Mouse (Mus musculus) lung, postnatal 14 days (tissue): ENCODE measurements around the gene Rabggtb.

ENCODE experiments used
- DNase-seq: peaks from one replicate; pipeline ENCODE4 v3.0.0; 2021

The Rabggtb gene

DNA sequence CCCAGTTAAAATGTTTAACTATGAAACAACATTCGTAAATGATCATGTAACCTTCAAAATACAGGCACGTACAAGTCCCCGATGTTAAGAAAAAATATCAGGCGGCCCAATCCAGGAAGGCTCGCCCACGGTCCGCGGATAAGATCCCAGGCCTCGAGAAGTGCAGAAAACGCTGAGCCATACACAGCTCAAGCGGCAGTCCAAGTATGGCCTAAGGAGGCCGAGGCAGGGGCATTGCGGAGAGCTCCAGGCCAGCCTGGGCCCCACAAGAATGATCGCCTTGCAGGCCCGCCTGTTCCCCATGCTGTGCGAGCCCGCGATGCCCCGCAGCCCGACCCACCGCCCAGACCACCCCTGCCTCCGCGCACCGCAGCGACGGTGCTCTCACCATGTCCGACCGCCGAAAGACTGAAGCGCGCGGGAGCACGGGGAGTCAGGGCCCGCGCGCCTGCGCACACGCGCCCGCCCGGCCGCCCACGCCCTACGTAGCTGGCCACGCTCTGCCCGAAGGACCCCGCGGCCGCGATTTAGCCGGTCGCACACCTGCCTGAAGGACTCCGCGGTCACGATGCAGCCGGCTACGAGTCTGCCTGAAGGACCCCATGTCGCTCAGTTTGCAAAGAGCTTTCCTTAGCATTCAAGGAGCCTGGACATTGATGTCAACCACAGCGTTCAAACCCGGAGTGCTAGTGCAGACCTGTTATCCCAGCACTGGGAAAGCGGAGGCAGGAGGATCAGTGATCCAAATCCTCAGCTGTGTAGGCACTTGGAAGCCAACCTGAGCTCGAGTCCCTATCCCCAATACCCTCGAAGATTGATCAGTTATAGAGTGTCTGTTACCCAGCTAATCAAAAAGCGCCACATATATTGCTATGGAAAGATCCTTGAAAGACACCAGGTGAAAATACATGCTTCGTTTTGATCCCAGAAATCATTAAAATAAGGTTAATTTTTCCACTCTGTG, at the start of gene Rabggtb:
Gene Rabggtb, minus strand, starts transcription at position 464 of the 964 bp plus-strand sequence.
- DNase-seq, result peak; percentile 95

DNA sequence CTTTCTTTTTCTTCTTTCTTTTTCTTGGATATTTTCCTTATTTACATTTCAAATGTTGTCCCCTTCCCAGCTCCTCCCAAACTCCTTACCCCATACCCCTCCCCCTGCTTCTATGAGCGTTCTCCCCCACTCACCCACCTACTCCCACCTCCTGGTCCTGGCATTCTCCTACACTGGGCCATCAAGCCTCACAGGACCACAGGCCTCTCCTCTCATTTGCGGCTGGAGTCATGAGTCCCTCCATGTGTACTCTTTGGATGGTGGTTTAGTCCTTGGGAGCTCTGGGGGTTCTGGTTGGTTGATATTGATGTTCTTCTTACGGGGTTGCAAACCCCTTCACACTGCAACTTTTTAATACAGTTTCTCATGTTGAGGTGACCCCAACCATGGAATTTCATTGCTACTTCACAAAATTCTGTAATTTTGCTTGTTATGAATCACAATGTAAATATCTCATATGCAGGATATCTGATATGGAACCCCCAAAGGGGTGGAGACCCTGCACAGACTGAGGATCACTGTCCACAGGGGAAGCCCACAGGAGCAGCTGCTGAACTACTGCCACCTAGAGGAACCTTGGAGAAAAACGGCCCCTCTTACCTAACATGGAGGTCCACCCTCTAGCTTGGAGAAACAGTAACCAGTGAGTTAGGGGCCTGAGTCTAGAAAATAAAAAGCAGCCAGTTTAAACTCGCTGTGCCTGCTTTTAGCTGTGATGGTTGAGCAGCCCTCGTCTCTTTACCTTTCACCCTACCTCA, 49.0 kb upstream of the Rabggtb start:
- DNase-seq, result no peak

DNA sequence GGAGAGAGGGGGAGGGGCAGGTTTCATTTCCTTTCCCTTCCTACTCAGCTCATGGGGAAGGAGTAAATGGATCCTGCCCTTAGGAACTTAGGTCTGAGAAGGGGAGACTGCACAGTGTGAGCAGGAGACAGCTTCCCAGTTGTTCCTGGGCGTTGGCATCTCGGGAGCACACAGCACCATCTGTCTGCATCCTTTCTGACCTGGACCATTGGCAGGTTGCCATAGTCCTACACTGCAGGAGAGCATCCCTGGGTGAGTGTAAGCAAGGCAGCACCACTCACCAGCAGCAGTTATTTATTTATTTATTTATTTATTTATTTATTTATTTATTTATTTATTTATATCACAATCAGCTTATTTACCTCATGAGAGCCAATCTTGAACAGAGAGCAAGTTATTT, 48.1 kb upstream of the Rabggtb start:
- no peak for DNase-seq

DNA sequence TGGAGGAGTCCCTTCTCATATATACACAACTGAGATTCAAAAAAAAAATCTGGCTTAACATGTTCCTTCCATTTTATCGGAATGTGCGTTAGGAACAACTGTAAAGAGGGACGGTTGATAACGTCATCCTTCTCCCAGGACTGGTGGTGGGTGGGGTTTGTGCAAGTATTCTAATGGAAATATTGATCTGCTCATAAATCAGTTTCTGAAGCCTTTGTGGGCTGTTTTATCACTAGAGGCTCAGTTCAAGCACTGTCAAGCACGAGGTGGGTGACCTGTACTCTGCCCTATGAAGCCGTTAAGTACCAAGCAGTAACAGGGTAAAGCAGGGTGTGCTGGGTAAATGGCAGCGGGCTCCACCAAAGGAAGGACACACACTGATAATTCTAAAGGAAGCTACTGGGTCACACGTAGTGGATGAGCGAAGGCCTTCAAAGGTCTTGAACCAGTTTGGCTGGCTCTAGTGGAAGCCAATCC, 47.0 kb upstream of the Rabggtb start:
- DNase-seq, result no peak

DNA sequence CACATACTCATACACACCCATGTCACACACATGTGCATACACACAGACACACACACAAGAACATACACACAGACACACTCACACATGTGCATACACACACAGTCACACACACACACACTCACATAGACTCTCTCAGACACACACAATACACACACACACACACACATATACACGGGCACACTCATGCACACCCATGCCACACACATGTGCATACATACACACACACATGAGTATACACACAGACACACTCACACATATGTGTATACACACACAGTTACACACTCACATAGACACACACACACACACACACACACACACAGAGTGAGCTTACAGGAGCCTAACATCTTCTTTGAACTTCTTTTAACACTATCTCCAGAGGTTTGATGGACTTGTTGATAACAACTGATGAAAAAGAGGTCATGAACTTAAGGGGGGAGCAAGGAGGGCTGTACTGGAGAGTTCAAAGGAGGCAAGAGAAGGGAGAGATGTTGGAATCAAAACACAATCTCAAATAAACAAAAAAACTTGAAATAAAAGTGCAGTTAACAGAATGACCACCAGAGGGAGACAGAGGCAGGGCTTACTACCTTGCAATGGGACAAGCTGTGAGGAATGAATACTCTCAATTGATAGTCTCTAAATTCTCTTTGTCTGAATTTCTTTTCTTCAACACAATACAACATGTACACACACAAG, 46.4 kb upstream of the Rabggtb start:
- DNase-seq, result peak; percentile 22

DNA sequence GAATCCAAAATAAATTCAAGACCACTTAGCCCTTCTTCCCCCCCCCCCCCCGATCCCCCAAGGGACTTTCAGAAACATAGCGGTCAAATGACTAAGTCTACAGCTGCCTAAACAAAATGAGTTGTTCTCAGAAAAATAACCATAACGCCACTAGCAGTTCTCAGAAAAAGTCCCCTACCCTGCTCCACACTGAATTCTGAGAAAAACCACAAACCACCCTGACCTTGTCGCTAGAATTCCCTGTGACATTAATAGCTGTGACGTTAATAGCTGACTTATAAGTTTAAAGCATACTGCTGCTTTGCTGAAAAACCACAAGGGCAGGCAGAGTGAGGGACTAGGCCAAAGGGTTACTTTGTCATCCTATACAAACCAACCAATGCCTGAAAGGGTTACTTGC, 45.1 kb upstream of the Rabggtb start:
- DNase-seq, result no peak

DNA sequence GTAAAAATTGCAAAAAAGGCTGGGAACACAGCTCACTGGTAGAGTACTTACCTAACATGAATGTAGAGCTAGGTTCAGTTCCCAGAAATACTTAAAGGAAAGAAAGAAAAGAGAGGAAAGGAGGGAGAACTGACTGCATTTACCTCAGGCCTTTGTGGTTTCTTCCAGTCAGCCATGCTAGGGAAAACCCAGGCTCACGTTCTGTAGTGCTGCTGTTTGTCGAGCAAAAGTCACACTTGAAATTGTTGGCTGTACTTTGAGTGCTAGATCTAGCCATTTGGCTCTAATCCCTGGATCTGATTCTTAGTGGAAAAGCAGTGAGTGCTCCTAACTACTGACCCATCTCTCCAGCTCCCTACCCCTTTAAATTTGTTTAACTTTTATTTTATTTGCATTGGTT, 35.4 kb upstream of the Rabggtb start:
- no peak for DNase-seq

DNA sequence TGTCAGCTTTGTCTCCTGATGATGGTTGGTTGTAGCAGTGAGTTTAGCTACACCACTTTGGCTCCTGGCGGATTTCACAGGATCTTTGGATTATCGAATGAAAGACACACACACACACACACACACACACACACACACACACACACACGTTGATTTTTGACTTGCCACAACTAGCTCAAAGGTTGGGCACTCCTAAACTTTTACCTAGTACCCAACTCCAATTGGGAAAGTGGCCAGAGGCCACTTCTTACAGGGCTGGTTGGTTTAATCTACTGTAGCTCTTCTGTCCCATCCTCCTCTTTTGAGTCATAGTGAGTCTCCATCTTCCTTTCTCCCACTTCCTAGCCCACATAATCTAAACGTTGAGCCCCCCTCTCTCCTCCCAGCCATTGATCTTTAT, 34.5 kb upstream of the Rabggtb start:
- DNase-seq, result no peak

DNA sequence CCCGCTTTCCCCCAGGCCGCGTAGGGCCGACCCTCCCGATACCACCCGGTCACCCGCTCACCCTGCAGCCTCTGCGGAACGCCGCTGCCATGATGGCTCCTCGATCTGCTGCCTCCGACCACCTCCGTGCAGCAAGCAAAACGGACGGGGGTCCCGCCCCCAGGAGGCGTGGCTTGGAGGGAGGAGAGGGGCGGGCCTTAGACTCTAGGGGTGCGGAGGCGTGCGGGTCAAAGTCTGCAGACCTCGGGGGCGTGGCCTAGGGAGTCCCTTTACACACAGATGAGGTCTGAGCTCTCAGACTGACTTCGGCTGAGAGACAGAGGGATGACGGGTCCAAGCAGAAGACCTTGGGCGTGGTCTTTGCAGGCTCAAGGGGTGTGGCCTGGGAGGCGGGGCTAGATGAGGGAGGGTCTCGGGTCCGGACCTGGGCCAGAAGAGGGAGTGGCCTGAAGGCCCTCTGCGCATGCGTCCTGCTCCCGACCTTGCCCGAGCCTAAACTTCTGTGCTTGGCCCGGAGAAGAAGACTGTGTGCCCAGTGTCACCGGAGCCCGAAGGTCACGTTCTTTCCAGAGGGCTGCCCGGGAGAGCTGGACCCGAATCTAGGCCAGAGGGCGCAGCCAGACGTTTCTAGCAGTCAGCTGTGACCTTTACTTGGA, 31.7 kb upstream of the Rabggtb start, which contains the start of gene Acadm:
Gene Acadm, minus strand, starts transcription at position 298 of the 656 bp plus-strand sequence.
- DNase-seq, result peak; percentile 98

DNA sequence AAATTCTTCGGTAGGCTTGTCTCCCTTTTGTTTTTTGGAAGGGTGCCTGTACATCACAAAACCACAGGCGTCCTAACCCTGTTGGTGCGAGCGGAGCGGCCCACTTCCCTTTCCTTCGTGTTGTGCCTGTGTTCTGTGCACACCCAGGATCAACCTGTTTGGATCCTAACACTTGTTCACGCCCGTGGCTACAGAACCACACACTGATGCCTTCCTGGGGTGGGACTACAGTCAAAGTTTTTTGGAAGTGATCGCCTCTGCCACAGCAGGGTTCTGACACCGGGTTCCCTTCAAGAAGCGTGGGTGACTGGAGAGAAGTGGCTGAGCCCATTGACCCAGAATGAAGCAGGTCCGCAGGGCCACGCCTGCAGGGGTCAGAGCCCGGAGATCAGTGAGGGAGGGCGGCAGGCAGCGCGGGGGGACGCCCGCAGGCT, 31.1 kb upstream of the Rabggtb start:
- no peak for DNase-seq

DNA sequence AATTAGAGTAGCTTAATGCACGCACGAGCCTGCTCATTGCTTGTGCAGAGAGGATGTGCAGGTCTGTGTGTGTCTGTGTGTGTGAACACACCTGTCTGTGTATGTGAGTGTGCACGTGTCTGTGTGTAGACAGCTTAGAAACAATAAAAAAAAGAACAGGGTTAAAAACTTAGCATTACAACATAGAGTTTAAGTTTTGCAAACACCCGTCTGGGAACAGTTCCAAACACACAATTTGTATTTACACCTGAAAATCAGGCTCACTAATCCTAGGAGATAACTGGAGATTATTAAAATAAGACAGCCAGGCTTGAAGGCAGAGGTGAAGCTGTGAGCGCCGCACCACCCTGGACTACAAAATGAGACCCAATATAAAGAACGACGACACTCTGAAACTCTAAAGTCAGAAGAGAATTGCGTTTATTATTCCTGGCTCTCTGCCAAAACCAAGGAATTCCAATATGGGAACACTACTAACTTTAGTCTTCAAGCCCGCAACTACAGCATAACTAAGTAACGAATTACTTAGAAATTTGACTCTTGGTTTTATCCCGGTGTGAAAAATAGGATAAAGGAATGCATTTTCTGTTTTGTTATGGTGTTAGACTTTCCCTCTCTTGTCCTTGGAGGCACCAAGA, 30.3 kb upstream of the Rabggtb start:
- no peak for DNase-seq

DNA sequence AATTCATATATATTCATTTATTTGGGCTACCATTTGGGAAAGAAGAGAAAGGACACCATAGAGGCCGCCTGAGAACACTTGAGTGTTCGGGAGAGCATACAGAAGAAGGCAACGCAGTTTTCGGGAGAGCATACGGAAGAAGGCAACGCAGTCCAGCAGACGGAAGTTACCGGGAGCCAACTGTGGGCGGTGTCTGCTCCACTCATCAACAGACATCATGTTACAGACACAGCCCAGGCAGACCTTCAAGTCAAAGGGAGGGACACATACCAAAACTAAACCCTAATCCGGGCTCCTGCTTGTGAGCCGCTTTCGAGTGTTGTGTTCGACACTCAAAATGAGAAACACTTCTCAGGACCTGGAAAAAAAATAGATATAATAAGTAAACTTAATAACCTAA, 28.8 kb upstream of the Rabggtb start:
- no peak for DNase-seq

DNA sequence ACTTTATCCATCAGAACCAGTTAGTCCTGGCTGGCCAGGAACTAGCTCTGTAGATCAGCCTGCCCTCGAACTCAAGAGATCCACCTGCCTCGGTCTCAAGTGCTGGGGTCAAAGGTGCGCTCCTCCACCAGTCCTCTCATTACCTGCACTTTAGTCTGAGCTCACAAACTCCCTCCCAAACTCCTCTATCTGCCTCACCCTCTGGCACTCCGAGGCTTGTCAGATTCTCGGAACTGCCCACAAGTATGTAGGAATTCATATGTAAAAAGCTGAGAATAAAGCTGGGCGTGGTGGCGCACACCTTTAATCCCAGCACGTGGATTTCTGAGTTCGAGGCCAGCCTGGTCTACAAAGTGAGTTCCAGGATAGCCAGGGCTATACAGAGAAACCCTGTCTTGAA, 27.7 kb upstream of the Rabggtb start:
- DNase-seq, result no peak

DNA sequence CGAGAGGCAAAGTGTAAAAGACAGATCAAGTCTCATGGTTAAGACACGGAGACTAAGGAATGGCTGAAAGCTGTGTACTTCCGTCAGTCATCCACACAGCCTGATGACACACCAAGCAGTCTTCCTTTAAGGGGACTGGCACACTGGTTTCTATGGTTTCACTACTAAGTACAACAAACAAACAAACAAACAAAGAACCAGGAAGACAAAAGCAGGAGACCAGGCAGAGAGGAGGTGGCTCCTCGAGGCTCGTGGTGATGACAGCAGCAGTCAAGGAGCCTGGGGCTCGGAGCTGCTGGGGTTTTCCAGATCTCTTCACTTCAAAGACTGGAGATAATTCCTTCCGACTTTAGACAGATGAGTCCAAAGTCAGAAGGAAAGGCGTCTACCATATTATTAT, 27.2 kb upstream of the Rabggtb start:
- no peak for DNase-seq

DNA sequence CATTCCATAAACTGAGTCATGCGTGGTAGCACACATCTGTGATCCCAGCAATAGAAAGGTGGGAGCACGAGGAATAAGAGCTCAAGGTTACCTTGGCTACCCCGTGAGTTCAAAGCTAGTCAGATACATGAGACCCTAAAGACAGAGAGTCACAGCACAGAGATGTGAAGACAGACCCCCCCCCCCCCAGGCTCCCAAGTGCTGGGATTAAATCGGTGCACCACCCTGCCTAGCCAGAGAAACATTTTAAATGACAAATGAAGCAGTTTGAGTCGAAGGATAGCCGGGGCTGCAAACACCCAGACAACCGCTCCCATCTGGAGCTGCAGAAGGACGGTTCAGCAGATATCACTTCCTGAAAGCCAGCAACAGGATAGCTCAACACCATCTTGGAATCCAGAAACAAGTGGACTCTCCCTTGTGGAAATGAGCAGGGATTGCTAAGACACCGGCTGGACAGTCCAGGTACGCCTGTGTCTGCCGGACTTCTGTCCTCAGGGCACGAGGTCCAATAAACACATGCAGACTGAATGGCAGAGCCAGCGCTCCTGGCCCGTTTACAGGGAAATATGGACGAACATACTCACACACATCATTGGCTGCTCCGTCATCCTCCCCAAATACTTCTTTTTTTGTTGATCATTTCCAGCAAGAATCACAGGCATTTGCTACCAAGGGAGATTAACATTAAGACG, 24.5 kb upstream of the Rabggtb start:
- no peak for DNase-seq

DNA sequence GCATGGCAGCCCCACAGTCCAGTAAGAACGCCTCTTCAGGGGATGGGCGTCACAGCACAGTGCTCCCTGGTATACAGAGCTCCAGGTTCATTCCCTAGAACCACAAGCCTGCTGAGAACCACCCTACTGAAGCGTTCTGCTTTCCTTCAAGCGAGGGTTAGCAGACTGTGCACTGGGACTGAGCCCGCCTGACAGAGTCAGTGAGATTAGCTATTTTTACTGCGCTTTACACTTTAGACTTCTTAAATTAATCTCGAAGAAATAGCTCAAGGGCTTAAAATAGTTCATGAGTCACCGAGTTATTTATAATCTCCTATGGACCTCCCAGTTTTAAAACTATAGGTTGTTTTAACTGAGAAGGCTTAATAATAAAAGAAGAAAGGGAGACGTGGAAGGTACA, 23.1 kb upstream of the Rabggtb start:
- no peak for DNase-seq

DNA sequence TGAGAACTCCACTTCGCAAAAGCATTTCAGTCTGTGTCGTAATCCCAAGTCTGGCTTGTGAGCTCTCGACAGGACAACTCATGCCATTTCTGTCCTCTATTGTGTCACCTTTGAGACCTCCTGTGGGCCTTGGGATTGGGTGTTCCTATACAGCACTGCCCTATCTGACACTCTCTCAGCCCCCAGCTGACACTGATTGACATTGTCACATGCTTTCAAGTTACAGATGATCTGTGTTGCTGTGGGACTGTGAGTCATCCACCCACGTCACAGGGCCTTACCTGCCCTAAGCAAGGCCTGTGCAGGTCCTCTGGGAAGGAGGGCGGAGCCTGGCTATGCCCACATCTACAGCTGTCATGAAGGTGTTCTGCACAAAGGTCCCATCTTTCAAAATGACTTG, 19.7 kb upstream of the Rabggtb start:
- DNase-seq, result no peak

DNA sequence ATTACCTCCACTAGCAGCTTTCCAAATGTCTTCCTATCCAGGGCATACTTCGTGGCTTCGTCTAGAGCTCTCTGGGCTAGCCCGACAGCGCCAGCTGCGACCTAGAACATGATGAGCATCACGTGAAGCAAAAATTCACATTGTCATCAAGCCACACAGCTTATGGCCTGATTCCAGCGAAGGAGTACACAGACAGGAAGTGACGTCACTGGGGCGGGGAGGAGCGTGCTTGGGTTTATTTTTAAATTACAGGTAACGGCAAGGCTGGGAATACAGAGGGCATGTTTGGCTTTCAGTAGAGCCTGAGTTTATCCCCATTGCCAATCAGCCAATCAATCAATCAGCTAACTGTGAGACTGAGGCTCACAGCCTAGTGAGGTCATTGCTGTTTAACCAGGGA, 16.7 kb upstream of the Rabggtb start:
- DNase-seq, result no peak

DNA sequence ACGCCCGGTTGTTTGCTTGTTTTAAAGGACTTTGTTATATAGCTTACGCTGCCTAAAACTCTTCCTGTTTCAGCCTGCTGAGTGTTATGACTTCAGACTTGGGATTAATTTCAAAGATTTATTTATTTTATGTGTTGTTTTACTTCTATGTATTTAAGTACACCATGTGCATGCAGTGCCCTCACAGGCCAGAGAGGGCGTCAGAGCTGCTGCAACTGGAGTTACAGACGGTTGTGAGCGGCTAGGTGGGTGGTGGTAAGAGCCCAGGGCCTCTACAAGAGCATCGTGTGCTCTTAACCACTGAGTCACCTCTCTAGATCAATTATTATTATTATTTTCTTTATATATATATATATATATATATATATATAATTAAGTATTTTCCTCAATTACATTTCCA, 13.5 kb upstream of the Rabggtb start:
- DNase-seq, result no peak

DNA sequence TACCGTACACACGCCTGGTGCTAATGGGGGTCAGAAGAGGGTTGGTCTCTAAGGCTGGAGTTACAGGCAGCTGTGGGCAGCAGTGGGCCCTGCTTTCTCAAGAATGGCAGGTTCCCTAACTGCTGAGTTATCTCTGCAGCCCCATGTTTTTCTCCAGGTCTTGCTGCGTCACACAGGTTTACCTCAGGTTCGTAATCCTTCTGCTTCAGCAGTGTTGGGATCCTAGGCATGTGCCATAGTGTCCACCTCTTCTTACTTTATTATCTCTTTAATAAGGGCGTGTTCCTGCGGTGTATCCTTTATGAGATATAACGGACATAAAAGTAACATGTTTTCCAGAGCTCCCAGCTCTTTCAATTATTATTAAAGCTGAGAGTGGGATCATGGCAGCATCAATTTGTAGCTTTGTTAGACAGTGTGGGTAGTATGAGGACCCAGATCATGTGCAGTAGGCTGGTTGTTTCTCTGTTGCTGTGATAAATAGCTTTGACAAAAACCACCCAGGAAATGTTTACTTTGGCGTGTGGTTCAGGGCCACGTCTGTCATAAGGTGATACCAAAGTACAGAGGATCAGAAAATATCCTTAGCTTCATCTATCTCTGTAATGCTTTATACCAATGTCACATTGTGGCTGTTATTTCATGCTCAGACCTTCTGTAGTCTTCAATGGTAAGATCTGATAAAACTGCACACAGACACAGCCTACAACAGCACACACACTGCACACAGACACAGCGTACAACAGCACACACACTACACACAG, 8.5 kb upstream of the Rabggtb start:
- no peak for DNase-seq

DNA sequence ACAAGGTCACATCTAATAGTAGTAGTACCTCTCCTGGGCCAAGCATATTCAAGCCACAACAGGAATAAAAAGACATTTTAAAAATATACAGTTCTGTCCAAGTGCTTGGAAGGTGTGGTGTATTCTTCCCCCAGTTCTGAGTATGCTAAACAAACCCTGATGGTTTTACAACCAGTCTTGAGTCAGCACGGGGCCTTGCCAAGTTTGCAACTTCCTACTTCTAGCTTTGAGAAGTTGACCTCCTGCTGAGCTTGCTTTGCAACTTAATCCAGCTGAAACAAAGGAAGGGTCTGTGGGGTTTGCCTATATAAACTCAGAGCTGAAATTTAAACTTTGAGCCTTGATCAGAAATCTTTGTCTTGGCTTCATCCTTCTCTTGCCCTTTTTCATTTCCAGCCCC, 4.4 kb upstream of the Rabggtb start:
- no peak for DNase-seq
